Mouse (Mus musculus): ENCODE results near the gene Frmd4b. TPM values are rescaled to one million over a fixed set of nuclear protein-coding genes. Genes with fewer than 3 reads are reported as not detected.

Frmd4b gene
- total RNA-seq, 2 experiments from 2014 or later, result 34.4 to 41.6 TPM

GRCm38 (mm10) chr6:97322126-97322525, 295.2 kb downstream of the Frmd4b start:
- no peak for DNase-seq (ENCODE audit: low spot score in 2 of 2)

DNA sequence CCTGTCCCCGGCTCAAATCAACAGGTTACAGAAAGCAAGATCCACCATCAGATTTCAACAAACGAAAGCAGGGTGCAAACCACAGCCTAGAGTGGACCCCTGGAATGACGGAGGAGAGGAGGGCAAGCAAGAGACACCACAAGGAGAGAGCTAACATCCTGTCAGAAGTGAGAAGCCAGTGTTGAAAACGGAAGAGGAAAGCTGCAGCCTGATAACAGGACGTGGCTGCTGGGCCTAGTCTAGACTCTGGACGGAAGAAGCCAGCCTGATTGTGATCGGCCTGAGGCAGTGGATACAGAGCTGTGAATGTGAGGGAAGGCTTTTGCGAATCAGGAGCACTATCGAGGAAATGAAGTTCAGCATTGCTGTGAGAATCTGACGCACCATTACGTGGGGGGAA, 296.2 kb downstream of the Frmd4b start:
- no peak for DNase-seq (ENCODE audit: low spot score in 2 of 2)

DNA sequence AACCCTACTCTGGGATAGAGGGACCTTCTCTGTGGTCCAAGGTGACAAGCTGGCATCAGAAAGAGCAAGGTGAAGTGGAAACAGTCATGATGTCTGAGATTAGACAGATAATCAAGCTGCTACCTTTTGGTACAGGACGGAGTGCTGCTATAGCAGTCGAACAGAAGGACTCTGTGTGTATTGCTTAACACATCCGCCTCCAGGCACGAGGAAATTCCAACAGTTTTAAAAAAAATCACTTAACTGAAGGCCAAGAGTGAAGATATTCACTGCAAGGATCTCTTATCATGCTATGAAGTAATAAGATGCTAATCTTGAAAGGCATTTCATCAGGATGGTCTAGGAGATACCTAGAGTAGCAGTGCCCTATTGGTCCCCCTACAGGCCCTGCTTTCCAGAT, 298.3 kb downstream of the Frmd4b start:
- DNase-seq (ENCODE audit: low spot score in 2 of 2), result no peak

DNA sequence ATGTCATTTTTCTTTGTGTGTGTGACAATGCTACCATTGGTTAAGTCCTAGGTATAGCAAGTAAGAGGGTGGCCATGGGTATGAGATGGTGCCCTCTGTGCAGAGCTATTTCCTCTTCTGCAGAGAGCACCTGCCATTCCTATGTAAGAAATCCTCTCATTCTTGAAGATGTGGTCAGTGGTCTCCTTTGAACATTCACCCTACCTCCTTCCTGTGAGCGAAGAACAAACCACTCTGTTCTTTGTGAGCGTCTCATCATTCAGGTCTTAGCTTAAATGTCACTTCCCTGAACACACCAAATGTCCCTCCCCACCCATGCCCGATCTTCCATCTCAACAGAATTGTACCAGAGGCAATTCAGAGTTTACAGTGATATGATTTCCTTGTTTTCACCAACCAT, 299.4 kb downstream of the Frmd4b start:
- no peak for DNase-seq (ENCODE audit: low spot score in 2 of 2)

DNA sequence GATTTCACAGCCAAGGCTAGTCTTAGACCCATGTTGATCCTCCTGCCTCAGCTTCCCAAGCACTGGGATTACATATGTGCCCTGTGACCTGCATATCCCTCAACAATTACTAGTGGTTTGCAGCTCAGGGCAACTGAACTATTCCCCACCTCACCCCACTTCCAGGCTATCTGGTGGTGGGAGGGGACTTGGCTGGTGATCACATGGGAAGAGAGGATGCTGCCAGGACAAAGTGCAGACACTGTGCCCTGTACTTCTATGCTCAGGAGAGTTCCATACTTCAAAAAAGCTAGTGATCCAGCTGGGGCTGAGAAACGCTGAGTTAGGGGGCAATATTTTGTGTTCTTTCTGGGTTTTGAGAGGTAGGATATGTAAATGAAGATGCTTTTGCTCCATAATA, 300.6 kb downstream of the Frmd4b start:
- no peak for DNase-seq (ENCODE audit: low spot score in 2 of 2)

DNA sequence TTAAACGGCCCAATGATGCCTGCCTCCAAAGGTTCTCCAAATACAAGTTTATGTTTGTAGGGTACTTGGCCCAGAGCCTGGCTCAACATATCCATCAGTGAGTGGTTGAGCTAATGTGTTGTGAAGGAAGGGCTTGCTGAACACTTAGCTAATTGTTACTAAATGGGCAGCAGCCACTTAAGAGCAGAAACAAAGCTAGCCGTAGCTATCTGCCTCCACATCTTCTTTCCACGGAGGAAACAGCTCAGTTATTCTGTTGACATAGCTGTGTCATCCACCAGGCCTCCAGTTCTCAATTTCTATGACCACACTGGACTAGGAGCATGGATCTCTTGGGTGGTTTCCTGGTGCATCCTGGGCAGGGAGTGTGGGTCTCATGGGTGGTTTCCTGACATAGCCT, 302.0 kb downstream of the Frmd4b start:
- no peak for DNase-seq (ENCODE audit: low spot score in 2 of 2)

GRCm38 (mm10) chr6:97312545-97312939, 304.8 kb downstream of the Frmd4b start:
- DNase-seq (ENCODE audit: low spot score in 2 of 2), result no peak

DNA sequence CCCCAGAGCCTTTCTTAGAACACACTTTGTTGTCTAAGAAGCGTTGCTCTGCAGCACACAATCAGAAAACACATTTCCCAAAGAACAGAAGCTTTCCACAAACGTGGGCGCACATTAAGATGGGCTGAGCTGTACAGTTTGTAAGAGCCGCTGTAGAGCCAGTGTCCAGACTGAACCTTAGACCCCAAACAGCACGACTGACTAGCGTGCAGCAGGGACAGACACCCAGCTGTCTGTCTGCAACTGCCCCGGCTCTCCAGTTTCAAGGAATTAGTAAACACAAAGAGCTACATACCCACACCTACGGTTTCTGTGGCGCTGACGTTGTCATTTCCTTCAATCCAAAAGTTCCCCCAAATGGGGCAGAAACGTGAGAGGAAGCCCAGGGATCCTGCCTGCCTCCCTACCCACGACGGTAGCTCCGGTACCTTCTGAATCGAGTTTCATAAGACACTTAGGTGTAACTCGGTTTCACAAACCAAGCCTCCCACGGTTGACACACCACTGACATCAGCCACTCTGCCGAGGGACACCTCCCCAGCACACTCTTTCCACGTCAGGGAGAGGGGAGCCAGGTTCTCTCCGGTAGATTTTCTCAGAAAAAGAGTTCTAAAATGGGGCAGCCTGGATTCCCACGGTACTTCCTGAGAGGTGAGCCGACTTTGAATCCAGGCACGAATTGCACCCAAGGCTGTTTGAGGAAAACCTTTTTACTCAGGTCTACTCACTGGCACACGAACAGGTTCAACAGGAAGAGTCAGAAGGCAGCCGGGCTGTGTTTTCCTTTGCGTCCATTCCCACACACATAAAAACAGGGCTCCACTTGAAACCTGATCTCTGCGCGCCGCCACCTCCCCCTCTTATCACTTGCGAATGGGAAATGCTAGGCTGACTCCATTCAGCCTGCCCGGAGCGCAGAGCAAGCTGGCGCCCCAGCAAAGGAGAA, 305.5 kb downstream of the Frmd4b start:
- peak; percentile 15 to 35 for DNase-seq (ENCODE audit: low spot score in 2 of 2)

DNA sequence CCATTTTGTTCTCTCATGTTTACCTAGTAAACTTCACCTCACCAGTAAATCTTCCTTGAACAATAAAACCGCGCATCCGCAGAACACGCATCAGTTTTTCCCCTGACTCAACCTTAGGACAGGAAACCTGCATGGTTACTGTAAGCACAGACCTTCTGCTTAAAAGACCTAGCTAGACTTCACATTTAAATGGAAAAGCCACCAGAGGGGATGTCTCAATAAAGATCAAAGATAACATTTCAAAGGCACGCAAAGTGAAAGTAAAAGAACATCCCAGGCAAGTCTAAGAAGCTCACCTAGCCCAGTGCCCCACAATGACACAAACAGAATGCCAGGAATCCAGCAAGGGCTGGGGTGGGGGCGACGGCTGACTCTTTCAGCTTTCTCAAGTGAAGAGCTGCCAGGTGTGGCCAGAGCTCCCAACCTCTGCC, 306.4 kb downstream of the Frmd4b start:
- no peak for DNase-seq (ENCODE audit: low spot score in 2 of 2)

- no peak for DNase-seq (ENCODE audit: low spot score in 2 of 2)
Measured at GRCm38 (mm10) chr6:97309161-97309560, 308.2 kb downstream of the Frmd4b start.

DNA sequence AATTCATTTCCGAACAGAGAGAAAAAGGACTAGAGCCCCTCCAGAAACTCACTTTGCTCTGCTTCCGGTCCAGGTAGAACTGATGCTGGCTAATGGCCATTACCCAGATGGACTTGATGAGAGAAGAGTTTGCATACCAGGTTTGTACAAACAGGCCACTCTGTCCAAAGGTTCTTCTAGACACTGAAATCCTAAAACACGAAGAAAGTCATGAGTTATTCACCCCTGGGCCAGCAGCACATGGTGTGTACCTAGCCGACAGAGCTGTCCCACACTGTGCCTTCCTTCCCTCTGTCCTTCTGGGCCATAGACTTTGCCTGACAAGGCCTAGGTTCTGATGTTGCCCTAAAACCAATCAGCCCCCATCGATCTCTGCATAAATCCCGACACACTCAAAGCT, 308.8 kb downstream of the Frmd4b start:
- DNase-seq (ENCODE audit: low spot score in 2 of 2), result no peak

DNA sequence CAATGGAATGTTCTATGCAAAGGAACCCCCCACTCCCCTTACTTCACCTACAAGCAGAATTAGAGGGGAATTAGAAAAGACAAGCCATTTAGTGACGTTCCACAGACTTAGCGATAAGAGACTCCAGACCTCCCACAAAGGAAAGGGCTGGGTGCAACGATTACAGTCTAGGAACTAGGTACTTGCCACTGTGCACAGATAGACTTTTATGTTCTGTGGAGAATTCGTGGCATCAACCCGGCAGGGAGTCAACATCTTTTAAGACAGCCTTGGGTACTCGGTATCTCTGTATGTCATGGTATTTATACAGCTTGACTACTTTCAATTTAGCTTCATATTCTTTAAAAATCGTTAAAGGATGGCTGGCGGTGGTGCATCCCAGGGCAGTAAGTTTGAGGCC, 310.1 kb downstream of the Frmd4b start:
- no peak for DNase-seq (ENCODE audit: low spot score in 2 of 2)

DNA sequence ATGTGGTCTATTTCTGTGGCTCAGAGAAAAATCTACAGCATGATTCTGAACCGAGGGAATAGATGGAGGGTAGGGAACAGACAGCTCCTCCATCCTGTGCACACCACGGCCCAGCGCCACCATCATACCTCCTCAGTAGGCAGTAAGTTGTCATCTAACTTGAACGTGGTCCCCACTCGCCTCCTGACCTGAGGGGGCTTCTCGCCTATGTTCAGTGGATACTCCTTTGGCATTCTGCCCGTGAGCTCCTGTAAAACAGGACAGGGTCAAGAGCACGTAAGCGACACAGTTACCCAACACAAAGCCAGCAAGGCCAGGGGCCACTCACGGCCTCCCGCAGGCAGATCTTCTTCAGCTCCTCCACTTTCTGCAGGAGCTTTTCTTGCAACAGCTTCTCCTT, 311.0 kb downstream of the Frmd4b start:
- DNase-seq (ENCODE audit: low spot score in 2 of 2), result no peak

- DNase-seq (ENCODE audit: low spot score in 2 of 2), result no peak
Measured at GRCm38 (mm10) chr6:97305491-97305890, 311.9 kb downstream of the Frmd4b start.

GRCm38 (mm10) chr6:97305010-97305409, 312.3 kb downstream of the Frmd4b start:
- no peak for DNase-seq (ENCODE audit: low spot score in 2 of 2)

DNA sequence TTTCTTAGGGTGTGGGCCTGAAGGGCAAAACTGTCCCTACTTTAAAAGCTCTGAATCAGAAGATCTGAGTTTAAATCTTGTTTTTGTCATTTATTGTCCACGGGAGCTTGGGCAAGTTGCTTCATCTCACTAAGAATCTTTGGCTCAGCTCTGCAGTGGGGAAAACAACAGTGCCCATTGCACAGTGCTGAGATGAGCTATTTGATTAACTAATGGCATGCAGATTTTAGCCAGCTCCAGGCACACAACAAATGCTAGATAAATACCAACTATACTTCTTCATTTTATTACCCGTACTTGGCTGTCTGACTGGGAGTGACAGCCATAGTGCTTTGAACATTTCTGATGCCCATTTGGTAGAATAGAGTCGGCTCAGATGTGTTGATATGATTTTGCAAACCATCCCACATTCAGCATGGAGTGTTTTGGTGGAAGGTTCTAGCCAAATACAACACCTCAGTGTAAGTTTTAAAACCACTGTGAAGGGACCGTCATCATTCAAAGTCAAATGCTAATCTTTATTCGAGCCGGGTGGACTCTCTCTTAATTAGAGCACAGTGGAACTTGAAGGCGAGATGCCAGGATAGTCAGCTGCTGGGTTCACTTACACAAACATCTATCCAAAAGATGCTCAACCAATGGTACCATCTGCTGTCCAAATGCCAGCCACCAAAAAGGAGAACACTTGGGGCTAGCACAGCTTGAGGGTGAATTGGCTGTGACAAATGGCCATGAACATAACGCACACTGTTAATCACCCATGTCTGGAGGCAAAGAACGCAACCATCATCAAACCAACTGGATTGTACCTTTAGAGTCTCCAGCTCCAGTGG, 313.8 kb downstream of the Frmd4b start:
- DNase-seq (ENCODE audit: low spot score in 2 of 2), result no peak

- DNase-seq (ENCODE audit: low spot score in 2 of 2), result no peak
Measured at GRCm38 (mm10) chr6:97302303-97302702, 315.0 kb downstream of the Frmd4b start.

DNA sequence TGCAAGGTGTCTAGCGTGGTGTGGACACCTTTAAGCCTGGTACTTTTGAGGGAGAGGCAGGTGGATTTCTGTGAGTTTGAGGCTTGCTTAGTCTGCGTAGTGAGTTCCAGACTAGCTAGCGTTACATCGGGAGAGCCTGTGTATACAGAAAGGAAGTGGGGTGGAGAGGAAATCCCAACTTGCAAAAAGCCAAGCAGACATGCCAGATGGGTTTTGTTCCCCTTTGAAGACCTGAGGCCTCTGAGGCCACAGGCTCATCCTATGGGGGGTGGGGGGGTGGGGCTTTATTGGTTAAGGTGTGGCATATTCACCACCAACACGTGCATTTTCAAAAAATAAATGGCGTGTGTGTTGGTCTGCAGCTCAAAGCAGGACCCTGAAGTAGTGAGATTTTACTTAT, 316.7 kb downstream of the Frmd4b start:
- DNase-seq (ENCODE audit: low spot score in 2 of 2), result no peak

DNA sequence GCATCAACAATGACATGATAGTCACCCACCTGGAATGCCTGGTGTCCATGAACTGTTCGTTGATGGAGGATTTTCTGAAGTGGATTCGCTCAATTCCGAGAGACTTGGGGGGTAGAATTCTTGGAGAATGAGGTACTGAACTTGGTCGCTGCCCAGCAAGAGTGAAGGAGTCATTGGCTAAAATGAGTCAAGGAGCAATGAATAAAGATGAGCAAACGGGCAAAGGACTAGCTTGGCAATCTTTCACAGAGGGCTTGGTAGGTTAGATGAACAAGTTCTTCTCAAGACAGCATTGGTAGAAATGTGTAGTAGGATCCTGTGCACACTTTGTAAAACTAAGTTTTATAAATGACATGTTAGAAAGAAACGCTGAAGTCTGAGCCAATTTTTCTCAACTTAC, 317.2 kb downstream of the Frmd4b start:
- no peak for DNase-seq (ENCODE audit: low spot score in 2 of 2)

GRCm38 (mm10) chr6:97297151-97297550, 320.2 kb downstream of the Frmd4b start:
- DNase-seq (ENCODE audit: low spot score in 2 of 2), result no peak

DNA sequence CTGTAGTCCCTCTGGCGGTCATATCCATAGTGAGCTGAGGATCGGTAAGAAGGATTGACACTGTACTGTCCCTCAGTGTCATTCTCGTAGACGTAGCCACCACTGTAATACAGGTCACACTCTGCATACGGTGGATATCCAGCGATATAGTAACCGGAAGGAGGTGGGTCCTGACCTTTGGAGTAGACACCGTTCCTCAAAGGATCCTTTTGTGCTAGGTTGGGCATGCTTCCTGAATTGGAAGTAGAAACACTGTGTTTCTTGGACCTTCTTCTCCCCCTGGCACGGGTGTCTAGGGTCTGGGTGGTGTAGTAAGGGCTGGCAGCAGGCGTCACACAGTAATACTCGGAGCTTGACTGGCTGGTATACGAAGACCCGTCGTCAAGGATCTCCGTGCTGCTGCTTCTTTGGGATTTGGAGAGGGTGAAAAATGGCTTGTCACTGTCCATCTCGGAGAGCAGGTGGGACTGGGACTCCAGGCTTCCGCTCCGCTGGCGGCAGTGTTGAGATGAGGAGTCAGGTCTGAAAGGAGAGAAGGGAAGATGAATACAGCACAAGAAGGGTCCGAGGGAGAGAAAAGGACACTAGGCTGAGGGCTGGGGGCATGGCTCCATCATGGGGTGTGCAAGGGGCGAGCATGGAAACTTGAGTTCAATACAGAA, 321.3 kb downstream of the Frmd4b start:
- no peak for DNase-seq (ENCODE audit: low spot score in 2 of 2)

DNA sequence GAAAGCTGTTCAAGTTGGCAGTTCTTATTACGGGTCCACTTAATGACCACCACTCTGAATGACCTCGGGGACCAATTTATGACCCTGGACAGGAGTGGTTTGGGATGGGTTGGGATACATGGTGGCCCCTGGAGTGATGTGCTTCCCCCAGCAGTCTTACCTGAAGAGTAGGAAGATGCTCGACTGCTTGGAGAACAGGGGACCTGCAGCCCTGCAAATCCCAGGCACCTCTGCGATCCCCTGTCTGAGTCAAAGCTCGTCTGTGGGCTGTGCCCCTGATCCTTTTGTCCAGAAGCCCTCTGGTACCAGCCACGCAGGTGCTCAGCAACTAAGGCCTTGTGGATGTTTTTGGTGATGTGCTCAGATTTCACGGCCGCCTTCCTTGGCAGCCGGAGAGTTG, 321.9 kb downstream of the Frmd4b start:
- DNase-seq (ENCODE audit: low spot score in 2 of 2), result no peak

All from adrenal gland, postnatal 4 days (tissue).